Mouse (Mus musculus) Muller cell, postnatal 12 days (primary cell): ENCODE results near the gene Nav3.
"Not testable (repeated sequence)": the region's sequence is repeated elsewhere in the genome, so short reads cannot be mapped to it uniquely, and the experiment has no call there.

Source experiments
- DNase-seq: peaks from one replicate; pipeline ENCODE4 v3.0.0-alpha.2; 2015; ENCODE audit errors: inconsistent ontology term

Nav3 gene

GRCm38 (mm10) chr10:110383506-110384229 lies 72.3 kb downstream of the Nav3 start:
- not testable (repeated sequence) for DNase-seq

- DNase-seq: no peak
Observed at GRCm38 (mm10) chr10:110380792-110381191, 75.2 kb downstream of the Nav3 start.

- peak; percentile 39 for DNase-seq
Observed at GRCm38 (mm10) chr10:110372724-110373455, 83.1 kb downstream of the Nav3 start.

GRCm38 (mm10) chr10:110352148-110352547 lies 103.9 kb downstream of the Nav3 start:
- no peak for DNase-seq

- no peak for DNase-seq
Observed at GRCm38 (mm10) chr10:110330030-110330429, 126.0 kb downstream of the Nav3 start.

- no peak for DNase-seq
Observed at GRCm38 (mm10) chr10:110329629-110330028, 126.4 kb downstream of the Nav3 start.

GRCm38 (mm10) chr10:110322082-110322632 lies 133.8 kb downstream of the Nav3 start:
- no peak for DNase-seq

- no peak for DNase-seq
Observed at GRCm38 (mm10) chr10:110317275-110317674, 138.7 kb downstream of the Nav3 start.

- no peak for DNase-seq
Observed at GRCm38 (mm10) chr10:110314525-110314924, 141.5 kb downstream of the Nav3 start.

GRCm38 (mm10) chr10:110313959-110314358 lies 142.0 kb downstream of the Nav3 start:
- DNase-seq: no peak

- no peak for DNase-seq
Observed at GRCm38 (mm10) chr10:110309511-110309910, 146.5 kb downstream of the Nav3 start.

GRCm38 (mm10) chr10:110305609-110306008 lies 150.4 kb downstream of the Nav3 start:
- no peak for DNase-seq

GRCm38 (mm10) chr10:110290016-110290623 lies 165.9 kb downstream of the Nav3 start:
- DNase-seq: no peak

- DNase-seq: no peak
Observed at GRCm38 (mm10) chr10:110283879-110284278, 172.1 kb downstream of the Nav3 start.

- DNase-seq: no peak
Observed at GRCm38 (mm10) chr10:110272818-110273217, 183.2 kb downstream of the Nav3 start.

- DNase-seq: peak; percentile 60
Observed at GRCm38 (mm10) chr10:110270561-110270960, 185.4 kb downstream of the Nav3 start.

- peak; percentile 53 for DNase-seq
Observed at GRCm38 (mm10) chr10:110242128-110242561, 213.9 kb downstream of the Nav3 start.

- peak; percentile 90 for DNase-seq
Observed at GRCm38 (mm10) chr10:110240667-110241066, 215.3 kb downstream of the Nav3 start.

GRCm38 (mm10) chr10:110233307-110233930 lies 222.6 kb downstream of the Nav3 start:
- peak; percentile 74 for DNase-seq

- DNase-seq: no peak
Observed at GRCm38 (mm10) chr10:110206411-110206810, 249.6 kb downstream of the Nav3 start.

GRCm38 (mm10) chr10:110204121-110204697 lies 251.8 kb downstream of the Nav3 start:
- DNase-seq: no peak
